Mouse (Mus musculus): Measurements from ENCODE around the gene Tbc1d12. TPM values are rescaled to one million over a fixed set of nuclear protein-coding genes. Genes with fewer than 3 reads are reported as not detected.
A peak's percentile ranks its signal among the peaks of the same experiment; 100 is the strongest.

Tbc1d12 gene
- total RNA-seq, 2 experiments from 2014 or later = 6.1 TPM

DNA sequence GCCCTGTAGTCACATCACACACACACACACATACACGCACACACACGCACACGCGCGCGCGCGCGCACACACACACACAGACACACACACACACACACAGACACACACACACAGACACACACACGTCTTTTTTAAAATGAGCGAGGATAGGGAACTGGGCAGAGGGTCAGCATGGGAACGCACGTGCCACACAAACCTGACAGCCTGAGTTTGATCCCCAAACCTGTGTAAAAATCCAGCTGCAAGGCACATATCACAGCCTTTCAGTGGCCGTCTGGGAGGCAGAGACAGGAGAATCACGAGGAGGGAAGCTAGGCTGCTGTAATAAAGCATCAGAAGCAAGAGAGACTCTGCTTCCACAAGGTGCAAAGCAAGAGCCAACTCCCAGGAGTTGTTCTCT lies 78.5 kb downstream of the Tbc1d12 start:
- no peak for DNase-seq

DNA sequence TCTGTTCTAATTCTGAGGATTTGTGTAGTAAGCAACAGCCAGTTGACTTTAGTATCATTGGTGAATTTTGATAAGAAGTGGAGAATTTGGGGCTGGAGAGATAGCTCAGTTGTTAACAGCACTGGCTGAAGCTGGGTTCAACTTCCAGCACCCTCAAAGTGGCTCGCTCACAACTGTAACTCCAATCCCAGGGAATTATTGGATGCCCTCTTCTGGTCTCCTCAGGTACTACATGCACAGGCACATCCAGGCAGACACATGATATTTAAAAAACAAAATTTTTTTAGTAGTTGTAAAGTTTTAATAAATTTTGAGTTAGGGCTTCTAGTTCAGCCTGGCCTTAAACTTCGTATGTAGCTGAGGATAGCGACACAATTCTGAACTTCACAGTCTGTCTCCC lies 79.3 kb downstream of the Tbc1d12 start:
- DNase-seq = peak; percentile 67

DNA sequence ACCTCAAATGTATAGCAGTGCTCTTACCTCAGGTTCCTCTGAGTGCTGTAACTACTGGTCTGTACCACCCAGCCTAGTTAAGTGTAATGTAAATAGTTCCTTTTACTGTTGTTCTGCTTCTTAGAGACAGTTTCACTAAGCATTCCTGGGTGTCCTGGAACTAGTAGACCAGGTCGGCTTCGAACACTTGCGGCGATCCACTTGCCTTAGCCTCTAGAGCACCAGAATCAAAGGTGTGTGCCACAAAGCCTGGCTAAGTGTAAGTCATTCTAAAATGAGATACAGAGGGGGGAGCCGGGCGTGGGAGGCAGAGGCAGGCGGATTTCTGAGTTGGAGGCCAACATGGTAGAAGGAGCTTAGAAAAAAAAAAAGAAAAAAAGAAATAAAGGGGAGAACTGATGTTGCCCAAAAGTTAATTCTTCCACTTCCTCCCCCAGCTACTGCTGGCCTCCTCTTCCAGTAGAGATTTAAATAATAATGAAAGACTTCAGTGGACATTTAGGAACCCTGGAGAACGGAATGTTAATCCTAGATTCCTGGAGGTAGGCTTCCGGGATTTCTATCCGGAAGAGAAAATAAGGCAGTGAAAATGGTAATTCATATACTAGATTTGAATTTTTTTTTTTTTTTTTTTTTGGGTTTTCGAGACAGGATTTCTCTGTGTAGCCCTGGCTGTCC lies 92.2 kb downstream of the Tbc1d12 start:
- DNase-seq = no peak

DNA sequence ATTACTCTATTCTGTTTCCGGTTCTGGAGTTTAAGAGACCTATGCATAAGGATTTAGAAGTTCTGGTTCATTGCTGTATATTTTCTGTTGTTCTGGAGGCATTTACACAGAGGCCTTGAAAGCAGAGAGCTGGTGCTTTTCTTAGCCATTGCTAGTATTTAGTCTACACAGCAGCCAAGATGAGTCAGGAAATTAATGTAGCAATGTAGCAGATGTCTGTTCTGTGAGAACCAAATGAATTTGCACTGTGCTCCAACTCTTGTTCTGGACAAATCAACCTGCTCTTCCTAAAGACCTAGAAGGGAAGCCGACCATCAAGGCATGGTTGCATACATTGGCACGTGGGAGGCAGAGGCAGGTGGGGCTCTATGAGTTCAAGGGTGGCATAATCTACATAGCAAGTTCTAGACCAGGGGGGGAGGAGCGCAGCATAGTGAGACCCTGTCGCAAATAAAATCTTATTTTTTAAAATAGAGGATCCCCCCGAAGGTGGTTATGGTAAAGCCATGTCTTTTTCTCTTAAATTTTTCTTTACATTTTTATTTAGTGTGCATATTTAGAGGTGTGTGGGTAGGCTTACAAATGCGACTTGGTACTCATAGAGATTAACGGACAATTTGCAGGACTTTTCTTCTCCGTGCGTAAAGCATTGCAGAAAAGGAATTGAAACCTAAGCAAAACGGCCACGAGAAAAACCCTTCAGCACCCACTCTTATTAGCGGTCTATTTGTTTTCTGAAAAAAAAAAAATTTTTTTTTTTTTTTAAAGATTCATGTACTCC lies 93.3 kb downstream of the Tbc1d12 start:
- DNase-seq = no peak

DNA sequence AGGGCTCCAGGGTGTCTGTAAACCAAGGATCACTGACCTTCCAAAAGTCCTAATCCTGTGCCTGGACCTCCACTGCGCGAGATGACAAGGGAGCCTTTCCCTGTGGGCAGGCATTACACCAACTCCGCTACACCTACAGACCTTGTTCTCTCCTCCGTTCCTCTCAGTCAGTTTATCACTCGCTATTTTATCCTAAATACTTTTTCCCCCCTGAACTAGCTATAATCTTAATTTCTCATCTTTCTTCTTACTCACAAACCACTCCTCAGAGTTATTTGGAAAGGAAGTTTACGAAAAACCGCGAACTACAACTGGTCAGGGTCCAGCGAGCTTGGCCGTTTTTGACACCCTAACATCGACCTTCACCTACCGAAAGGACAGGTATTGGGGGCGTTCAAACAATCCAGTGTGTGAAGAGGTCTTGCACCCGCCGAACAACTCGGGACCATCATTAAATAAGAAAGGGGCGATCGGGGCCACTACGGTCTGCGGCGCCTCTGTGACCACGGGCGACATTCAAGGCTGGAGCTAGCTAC lies 93.9 kb downstream of the Tbc1d12 start:
- DNase-seq = peak; percentile 14

DNA sequence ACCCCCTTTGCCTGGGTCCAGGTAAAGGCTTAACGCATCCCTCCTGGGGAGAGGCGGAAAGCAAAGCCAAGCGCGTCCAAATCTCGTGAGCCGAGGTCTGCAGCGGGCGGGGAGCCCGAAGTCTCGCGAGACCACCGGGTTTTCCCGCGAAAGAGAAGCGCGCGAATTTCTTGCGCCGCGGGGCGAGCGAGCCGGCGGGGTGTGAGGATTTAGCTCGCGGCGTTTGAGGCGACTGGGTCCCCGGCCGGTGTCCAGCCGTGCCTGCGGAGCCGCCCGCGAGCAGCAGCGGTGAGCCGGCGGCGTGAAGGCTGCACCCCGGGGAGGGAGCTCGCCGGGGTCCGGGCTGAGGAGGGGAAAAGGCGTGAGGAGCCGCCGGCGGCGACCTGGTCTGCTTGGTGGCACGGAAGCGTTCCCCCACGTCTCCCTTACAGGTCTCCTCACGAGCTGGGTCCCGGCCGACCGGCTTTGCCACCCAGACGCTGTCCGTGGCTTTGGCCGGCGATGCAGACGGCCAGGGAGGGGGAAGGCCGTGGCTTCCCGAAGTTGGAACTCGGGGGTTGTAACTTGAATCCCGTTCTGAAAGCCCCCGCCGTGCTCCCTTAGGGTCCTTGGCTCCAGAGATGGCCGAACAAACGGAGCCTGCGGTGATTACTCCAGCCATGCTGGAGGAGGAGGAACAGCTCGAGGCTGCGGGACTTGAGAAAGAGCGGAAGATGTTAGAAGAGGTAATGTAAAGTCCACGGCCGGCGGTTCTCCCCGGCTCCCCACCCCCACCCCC lies 94.6 kb downstream of the Tbc1d12 start, which contains the start of gene Hells:
TSS of gene Hells (plus strand) at position 128 of the 778 bp plus-strand sequence.
- DNase-seq = peak; percentile 94

DNA sequence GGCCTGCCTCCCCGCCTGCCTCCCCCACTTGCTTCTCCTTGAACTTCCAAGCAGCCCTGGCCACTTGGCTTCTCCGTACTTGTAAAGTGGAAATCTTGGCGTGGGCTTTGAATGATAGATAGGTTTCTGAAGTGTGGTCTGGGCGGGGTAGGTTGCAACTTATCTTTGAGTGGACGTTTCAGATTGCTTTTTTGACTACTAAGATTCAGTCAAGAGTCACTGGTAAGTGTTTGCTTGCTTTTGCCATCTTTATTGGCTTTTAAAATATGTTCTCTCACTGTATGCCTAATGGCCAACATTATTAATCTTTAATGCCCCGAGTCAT lies 95.1 kb downstream of the Tbc1d12 start:
- DNase-seq = no peak

DNA sequence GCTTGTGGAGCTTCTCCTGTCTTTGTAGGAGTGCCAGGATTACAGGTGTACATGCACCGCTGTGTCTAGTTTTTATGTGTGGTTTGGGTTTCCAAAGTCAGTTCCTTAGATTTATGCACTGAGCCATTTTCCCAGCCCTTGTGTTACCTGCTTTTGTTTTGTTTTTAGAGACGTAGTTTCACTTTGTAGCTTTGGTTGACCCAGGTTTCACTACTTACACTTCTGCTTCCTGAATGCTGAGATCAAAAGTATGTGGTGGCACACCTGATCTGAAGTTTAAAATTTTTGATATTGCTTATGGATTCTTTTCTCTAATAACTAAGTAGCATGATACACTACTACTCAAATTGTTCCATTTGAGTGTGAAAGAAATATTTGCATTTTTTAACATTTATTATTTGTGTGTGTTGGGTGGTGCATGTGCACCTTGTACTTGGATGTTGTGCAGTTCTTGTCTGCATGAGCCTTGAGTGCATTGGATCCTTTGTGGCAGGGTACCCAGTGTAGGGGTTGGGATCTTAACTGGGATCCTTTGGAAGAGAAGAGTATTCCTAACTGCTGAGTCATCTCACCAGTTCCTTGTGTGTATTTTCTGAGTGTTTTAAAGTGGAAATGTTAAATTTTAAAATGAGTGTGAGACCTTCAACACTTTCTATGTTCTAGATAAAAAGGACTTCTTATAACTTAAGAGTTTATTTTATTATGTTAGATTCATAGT lies 108.4 kb downstream of the Tbc1d12 start:
- no peak for DNase-seq

Other genes starting within 250 kb of the Tbc1d12 start
- 1 to 10 TPM; 6.6 to 6.9 TPM for gene Noc3l, start 17.3 kb upstream of the Tbc1d12 start, total RNA-seq (2021)
- 10 to 100 TPM; 23.0 to 25.2 TPM for gene Hells, start 94.3 kb downstream of the Tbc1d12 start, total RNA-seq (2021)
- gene Cyp2c55, start 170.4 kb downstream of the Tbc1d12 start, total RNA-seq (2021) = not detected
- gene Cyp2c65, start 224.4 kb downstream of the Tbc1d12 start, total RNA-seq (2021) = not detected